Mouse (Mus musculus): ENCODE measurements at regions not wholly inside any gene's neighbourhood (a gene's known extent, or its start where the extent isn't known, plus 50 kb on each side); places are given as distances from the start of the nearest gene placed in this dataset.

DNA sequence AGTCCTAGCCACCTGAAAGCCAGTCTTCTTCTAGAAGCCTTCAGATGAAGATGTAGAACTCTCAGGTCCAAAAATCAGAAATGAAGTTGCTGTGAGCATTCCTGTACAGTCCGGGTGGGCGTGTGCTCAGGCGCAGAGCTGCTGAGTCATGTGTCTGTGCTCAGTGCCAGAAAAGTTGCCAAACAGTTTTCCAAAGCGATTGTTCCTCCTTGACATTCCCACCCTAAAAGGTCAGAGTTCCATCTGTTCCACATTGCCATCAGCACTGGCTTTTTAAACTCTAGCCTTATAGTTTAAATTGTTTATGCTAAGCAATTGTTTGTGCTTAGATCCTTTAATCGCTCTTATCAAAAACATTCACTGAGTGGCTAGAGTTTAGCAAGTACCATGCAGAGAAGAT lies 222.7 kb upstream of the Gadl1 start:
- no peak for TF ChIP-seq POLR2A (IDR thresholded peaks at IDR 0.05; ENCODE audit: low read depth, low read length)
- TF ChIP-seq CTCF (IDR thresholded peaks at IDR 0.05; ENCODE audit: borderline replicate concordance, insufficient read depth, low read length), result no peak

Measured in embryonic fibroblast, embryonic 13.5 days (primary cell).